Mouse (Mus musculus): ENCODE measurements at regions not wholly inside any gene's neighbourhood (a gene's known extent, or its start where the extent isn't known, plus 50 kb on each side); places are given as distances from the start of the nearest gene placed in this dataset.

DNA sequence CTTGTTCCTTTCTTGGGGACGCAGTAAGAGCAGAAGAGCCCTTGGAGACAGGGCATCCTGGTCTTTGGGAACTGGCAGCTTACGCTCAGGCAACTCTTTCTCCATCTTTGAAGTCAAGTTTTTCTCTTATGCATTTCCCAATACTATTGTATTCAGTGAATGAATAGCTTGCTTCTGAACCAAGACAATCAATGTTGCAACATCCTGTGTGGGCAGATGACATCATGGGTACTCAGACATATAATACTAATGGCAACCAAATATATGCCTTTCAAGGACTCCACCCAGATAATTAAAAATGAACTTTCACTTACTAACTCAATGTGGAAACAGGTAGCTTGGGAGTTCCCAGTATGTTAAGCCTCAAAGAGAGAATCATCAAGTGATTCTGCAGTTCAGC lies 104.6 kb downstream of the Ngf start:
- no peak for DNase-seq

DNA sequence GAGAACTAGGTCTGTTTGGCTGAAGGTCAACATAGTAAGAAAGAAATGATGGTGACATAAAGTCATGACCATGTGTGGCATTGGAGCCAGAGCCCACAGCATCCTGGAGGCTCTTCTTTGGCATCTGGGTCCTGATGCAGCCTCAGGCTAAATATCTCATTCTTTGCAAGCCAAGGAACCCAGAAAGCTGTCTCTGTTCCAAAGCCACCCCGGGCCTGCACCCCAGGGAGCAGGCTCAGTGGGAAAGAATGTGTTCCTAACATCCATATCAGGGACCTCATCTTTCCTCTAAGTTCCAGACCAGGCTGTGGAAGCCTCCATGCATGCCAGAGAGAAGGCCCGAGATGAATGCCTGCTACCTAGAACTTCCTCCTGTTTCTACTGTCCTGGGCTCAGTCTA lies 107.2 kb downstream of the Ngf start:
- no peak for DNase-seq

DNA sequence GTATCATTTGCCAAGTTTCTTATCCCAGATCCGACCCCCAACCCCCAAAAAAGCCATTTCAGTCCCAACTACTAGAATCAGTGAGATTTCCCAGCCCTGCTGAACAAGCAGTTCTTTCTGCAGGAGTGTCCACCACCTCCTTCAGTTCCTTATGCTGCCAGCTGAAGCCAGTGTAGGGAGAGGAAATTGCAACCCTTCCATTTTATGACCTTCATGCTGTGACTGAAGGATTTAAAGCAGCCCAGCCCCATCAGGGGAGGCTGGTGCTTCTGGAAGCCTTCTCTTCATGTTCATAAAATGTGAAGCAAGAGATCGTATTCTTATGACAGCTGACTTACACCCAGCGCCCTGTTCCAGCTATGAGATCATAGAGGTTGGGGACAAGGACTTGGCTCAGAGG lies 112.1 kb downstream of the Ngf start:
- no peak for DNase-seq

DNA sequence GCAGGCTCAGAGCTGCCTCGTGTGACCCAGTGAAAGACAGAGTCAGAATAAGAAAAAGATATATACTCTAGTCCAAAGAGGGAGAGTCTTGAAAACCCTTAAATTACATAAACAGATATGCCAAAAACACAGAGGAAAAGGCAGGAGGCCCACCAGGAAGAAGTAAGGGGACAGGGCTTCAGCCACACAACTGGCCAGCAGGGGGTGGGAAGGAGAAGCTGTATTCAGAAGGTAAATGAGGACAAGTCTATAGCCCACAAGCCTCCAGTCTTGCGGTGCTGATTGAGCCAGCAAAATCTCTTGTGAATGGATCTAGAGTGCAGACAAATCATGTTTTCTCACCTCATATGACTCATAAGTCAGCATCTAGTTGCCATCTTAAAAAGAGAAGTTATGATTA lies 115.4 kb downstream of the Ngf start:
- DNase-seq = peak in 1 of 2 experiments; percentile 14

DNA sequence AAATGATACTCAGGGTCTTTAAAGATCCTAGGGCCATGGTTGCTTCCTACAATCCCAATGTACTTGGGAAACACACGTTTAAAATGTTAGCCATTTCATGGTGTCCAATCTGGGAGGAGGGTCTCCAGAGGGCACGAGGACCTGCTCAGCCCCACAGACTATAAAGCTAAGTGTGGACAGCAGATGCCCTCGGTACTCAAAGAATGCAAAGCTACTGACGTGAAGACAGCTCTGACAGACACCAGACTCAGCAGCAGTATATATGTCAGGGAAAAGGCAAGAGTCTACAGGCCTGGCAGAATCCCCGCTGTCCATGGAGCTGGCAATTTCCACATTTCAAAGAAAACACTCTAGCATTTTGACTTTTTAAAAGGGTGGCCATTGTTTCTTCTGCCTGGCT lies 116.5 kb downstream of the Ngf start:
- DNase-seq = no peak

DNA sequence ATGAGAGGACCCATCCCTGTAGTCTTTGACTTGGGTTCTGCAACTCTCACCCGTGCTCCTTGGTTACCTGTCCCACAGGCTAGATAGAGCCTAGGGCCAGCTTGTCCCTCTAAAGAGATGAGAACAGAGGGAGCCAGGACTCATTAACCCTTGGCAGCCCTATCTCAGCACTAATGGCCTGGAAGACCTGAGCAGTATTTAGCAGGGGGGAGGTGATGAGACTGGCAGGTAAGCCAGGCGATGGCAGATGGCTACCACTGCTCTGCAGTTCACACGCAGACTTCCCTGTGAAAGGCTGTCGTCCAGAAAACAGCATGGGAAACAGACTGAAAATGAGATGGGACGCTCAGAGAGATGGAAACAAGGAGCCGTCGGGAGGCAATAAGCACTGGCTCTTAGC lies 122.3 kb downstream of the Ngf start:
- no peak for DNase-seq

- no peak for DNase-seq
Observed at GRCm38 (mm10) chr3:102596944-102597551, 127.3 kb downstream of the Ngf start.

- no peak for DNase-seq
Observed at GRCm38 (mm10) chr3:102599061-102599460, 129.3 kb downstream of the Ngf start.

GRCm38 (mm10) chr3:102602766-102603165 lies 131.6 kb upstream of the Tspan2 start:
- DNase-seq = no peak

- no peak for DNase-seq
Observed at GRCm38 (mm10) chr3:102605284-102605683, 129.0 kb upstream of the Tspan2 start.

GRCm38 (mm10) chr3:102610970-102611369 lies 123.4 kb upstream of the Tspan2 start:
- DNase-seq = no peak

DNA sequence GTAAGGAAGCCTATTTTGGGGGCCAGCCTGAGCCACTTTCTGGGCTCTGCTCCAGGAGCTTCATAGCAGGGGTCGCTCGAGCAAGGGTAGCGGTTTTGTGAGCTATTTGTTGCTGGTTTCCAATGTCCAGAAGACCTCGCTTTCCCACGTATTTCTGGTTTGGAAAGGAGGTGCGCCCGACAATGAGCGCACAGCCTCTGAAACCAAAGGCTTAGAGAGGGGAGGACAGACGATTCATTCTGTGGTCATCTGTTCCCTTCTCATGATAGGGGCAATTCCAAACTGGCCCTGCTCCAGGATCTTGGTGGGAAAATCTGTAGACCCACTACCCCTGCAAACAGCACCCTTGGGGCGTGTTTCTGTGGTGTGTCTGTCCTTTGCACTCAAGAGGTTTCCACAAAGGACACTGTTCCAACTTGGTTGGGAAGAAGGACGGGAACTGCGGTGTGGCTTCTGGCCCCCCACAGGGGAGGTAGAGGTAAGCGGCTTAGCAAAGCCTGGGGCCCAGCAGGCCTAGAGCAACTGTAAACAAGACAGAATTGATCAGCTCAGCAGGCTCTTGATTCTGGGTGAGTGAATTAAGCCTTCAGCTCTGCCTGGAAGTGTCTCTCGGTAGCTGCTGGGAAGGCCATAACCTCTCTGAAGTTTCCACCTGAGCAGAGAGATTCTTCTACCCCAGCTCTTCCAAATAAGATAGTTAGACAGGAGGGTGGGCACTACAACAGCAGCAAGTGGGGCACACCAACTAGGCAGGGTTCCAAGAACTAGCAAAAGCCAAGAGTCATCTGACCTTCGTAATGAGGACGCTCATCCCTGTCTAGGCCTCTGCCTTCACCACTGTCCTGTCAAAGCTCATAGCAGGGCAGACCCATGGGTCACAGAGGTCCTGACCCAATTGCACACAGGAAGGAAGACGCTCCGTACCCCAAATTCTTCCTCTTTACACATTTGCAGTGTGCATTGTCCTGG lies 122.6 kb upstream of the Tspan2 start:
- no peak for DNase-seq

GRCm38 (mm10) chr3:102619666-102620377 lies 114.5 kb upstream of the Tspan2 start:
- no peak for DNase-seq

- no peak for DNase-seq
Observed at GRCm38 (mm10) chr3:102636076-102636475, 98.3 kb upstream of the Tspan2 start.

DNA sequence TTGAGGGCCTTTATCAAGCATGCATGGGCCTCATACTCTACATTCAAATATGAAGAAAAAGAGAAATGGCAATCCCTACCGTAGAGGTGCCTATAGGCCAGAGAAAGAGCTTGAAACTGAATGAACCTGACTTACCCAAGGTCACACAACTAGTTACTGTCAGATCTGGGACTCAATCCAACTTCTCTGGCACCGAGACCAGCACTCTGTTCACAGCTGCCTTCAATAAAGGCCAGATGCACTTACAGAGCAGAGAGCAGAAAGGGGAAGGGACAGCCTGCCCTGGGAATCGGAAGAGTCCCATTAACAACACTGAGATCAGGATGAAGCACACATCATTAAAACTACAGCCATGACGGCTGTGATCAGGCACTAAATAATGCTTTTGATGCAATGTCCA lies 97.7 kb upstream of the Tspan2 start:
- DNase-seq = peak in 1 of 2 experiments; percentile 8

- no peak for DNase-seq
Observed at GRCm38 (mm10) chr3:102644276-102644940, 89.9 kb upstream of the Tspan2 start.

DNA sequence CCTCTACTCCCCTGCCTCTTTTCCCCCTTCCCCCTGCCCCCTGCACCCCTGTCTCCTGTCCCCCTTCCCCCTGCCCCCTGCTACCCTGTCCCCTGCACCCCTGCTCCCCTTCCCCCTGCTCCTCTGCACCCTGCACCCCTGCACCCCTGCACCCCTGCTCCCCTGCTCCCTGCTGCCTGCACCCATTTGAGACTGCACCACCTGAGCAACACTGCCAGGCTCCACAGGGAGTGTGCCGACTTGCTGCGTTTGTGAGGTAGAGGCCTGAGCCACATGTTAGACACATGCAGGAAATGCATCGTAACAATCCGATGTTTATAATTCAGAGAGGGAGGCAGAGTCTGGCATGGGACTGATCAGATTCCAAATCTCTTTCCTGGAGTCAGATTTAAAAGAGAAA lies 85.9 kb upstream of the Tspan2 start:
- DNase-seq = no peak

- DNase-seq = no peak
Observed at GRCm38 (mm10) chr3:102654962-102655361, 79.4 kb upstream of the Tspan2 start.

DNA sequence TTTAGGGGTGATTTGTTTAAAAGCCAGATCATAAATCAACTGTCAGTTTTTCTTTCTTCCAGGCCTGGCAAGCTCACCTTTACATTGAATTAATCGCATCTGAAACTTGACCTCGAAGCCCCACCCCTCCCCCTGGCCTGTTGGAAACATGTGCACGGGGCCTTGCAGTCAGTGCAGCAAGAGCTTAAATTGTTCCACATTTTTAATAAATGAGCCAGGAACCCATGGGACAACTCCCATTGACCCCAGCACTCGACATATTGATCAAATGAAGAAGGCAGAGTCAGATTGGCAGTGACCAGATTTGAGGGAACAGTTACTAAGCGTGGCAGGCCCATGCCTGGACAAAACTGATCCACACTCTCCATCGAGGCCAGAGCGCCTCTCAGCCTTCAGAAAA lies 77.2 kb upstream of the Tspan2 start:
- no peak for DNase-seq

DNA sequence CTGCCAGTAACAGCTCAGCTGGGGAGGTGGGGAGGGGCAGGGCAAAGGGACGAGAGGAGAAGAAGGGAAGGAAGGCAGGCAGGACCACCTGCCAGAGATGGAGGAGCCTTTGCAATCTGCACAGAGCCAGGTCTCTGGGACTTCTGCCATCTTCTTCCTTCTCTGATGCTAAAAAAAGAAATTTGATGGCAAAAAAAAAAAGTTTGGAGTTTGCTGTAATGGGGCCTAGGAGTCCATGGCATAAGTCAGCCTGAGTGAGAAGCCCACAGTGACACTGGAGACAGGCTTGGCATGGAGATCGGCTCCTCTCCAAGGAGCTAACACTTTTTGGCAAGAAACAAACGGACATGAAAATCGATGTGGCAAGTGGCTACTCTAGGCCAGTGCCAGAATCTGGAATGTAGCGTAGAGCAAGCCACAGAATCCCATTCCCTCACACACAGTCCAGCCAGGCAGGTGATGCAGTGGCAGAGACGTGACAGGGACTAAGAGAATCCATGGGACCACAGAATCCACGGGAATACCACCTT lies 76.7 kb upstream of the Tspan2 start:
- no peak for DNase-seq

GRCm38 (mm10) chr3:102659352-102659751 lies 75.0 kb upstream of the Tspan2 start:
- no peak for DNase-seq

GRCm38 (mm10) chr3:102661296-102661695 lies 73.0 kb upstream of the Tspan2 start:
- DNase-seq = no peak

DNA sequence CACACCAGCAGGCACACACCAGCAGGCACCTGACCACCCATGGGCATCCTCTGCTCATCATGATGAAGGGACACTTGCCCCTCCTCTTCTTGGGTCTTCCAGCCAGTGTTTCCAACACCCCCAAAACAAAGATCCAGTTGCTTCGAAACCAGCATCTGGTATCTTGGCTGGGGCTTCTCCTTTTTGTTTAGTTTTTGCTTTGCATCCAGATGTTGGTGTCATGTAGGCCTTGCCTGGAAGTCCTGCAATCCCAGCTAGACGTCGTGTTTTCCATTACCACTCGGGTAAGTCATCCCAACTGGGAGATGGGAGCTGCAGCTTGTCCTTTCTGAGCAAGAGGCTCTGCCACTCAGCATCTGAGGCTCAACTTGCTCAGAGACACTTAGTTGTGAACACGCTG lies 70.6 kb upstream of the Tspan2 start:
- DNase-seq = no peak

All from kidney, postnatal 36 days (tissue).